Mouse (Mus musculus): Measurements from ENCODE around the gene Tns2. TPM values are rescaled to one million over a fixed set of nuclear protein-coding genes. Genes with fewer than 3 reads are reported as not detected.

Gene Tns2
- total RNA-seq, 2 experiments from 2014 or later = 29.8 to 45.6 TPM

GRCm38 (mm10) chr15:102156836-102157235 is 56.6 kb downstream of the Tns2 start:
- intact Hi-C loops (cut with DNase I; ENCODE audit: low total_unique reads) = no loop called here
- DNase-seq = no peak

- intact Hi-C loops (cut with DNase I; ENCODE audit: low total_unique reads) = no loop called here
Observed at GRCm38 (mm10) chr15:102160415-102161060, 60.3 kb downstream of the Tns2 start.

GRCm38 (mm10) chr15:102163900-102164693 is 63.9 kb downstream of the Tns2 start:
- DNase-seq = no peak
- intact Hi-C loops (cut with DNase I; ENCODE audit: low total_unique reads) = no loop called here

More at GRCm38 (mm10) chr15:102160415-102161060, 60.3 kb downstream of the Tns2 start:
- no peak for DNase-seq

GRCm38 (mm10) chr15:102165468-102166100 is 65.4 kb downstream of the Tns2 start:
- DNase-seq = no peak
- intact Hi-C loops (cut with DNase I; ENCODE audit: low total_unique reads) = no loop called here

Other genes starting within 250 kb of the Tns2 start
- not detected for gene Krt1, start 249.6 kb upstream of the Tns2 start, total RNA-seq (2021)
- gene Krt77, start 230.7 kb upstream of the Tns2 start, total RNA-seq (2021) = not detected
- not detected for gene Krt76, start 207.5 kb upstream of the Tns2 start, total RNA-seq (2021)
- gene Krt4, start 175.7 kb upstream of the Tns2 start, total RNA-seq (2021) = under 1 TPM in 1 of 2 experiments, not detected in 1; 0.16 TPM
- gene Krt79, start 160.1 kb upstream of the Tns2 start, total RNA-seq (2021) = not detected
- gene Krt78, start 146.1 kb upstream of the Tns2 start, total RNA-seq (2021) = not detected
- gene Krt8, start 95.9 kb upstream of the Tns2 start, total RNA-seq (2021) = under 1 TPM; 0.49 to 0.92 TPM
- 1 to 10 TPM in 1 of 2 experiments, under 1 TPM in 1; 0.42 to 1.6 TPM for gene Krt18, start 72.2 kb upstream of the Tns2 start, total RNA-seq (2021)
- 100 to 1,000 TPM; 130 to 139 TPM for gene Eif4b, start 26.6 kb upstream of the Tns2 start, total RNA-seq (2021)
- gene Spryd3, start 35.8 kb downstream of the Tns2 start, total RNA-seq (2021) = 10 to 100 TPM; 10.0 to 12.0 TPM
- 10 to 100 TPM; 65.6 to 80.6 TPM for gene Igfbp6, start 43.9 kb downstream of the Tns2 start, total RNA-seq (2021)
- under 1 TPM in 1 of 2 experiments, not detected in 1; 0.13 TPM for gene Soat2, start 50.1 kb downstream of the Tns2 start, total RNA-seq (2021)
- 10 to 100 TPM; 27.6 to 30.5 TPM for gene Zfp740, start 102.8 kb downstream of the Tns2 start, total RNA-seq (2021)
- gene Csad, start 104.3 kb downstream of the Tns2 start, total RNA-seq (2021) = 10 to 100 TPM; 14.1 to 15.6 TPM
- gene Itgb7, start 131.5 kb downstream of the Tns2 start, total RNA-seq (2021) = 1 to 10 TPM; 1.0 to 1.1 TPM
- 10 to 100 TPM; 12.9 to 13.2 TPM for gene Rarg, start 157.1 kb downstream of the Tns2 start, total RNA-seq (2021)
- gene Gm9918, start 170.2 kb downstream of the Tns2 start, total RNA-seq (2021) = not detected
- 10 to 100 TPM; 14.5 to 14.9 TPM for gene Mfsd5, start 179.0 kb downstream of the Tns2 start, total RNA-seq (2021)
- 1 to 10 TPM; 1.1 to 4.1 TPM for gene Espl1, start 195.9 kb downstream of the Tns2 start, total RNA-seq (2021)
- 100 to 1,000 TPM; 212 to 228 TPM for gene Pfdn5, start 225.7 kb downstream of the Tns2 start, total RNA-seq (2021)
- gene Myg1, start 231.3 kb downstream of the Tns2 start, total RNA-seq (2021) = 10 to 100 TPM; 17.6 to 19.0 TPM